Mouse (Mus musculus): ENCODE results near the gene 2410137M14Rik. TPM values are rescaled to one million over a fixed set of nuclear protein-coding genes. Genes with fewer than 3 reads are reported as not detected.
"Not testable (repeated sequence)": the region's sequence is repeated elsewhere in the genome, so short reads cannot be mapped to it uniquely, and the experiment has no call there.

Gene 2410137M14Rik
- total RNA-seq (2021) = under 1 TPM in 1 of 2 experiments, not detected in 1; 0.87 TPM

- no peak for DNase-seq (ENCODE audit: extremely low spot score in 1 of 2, low spot score in 2 of 2)
- intact Hi-C loops (cut with DNase I) = no loop called here
Measured at GRCm38 (mm10) chr17:36981221-36981813, at the start of gene 2410137M14Rik. Gene 2410137M14Rik (minus strand): TSS chr17:36981237.

GRCm38 (mm10) chr17:37029162-37029561 is 48.1 kb upstream of the 2410137M14Rik start:
- DNase-seq (ENCODE audit: extremely low spot score in 1 of 2, low spot score in 2 of 2) = no peak
- intact Hi-C loops (cut with DNase I) = no loop called here

GRCm38 (mm10) chr17:37028683-37029120 is 47.7 kb upstream of the 2410137M14Rik start:
- intact Hi-C loops (cut with DNase I) = no loop called here

GRCm38 (mm10) chr17:37028212-37028611 is 47.2 kb upstream of the 2410137M14Rik start:
- DNase-seq (ENCODE audit: extremely low spot score in 1 of 2, low spot score in 2 of 2) = no peak
- intact Hi-C loops (cut with DNase I) = no loop called here

More at GRCm38 (mm10) chr17:37028683-37029120, 47.7 kb upstream of the 2410137M14Rik start:
- peak; percentile 94 to 95 for DNase-seq (ENCODE audit: extremely low spot score in 1 of 2, low spot score in 2 of 2)

DNA sequence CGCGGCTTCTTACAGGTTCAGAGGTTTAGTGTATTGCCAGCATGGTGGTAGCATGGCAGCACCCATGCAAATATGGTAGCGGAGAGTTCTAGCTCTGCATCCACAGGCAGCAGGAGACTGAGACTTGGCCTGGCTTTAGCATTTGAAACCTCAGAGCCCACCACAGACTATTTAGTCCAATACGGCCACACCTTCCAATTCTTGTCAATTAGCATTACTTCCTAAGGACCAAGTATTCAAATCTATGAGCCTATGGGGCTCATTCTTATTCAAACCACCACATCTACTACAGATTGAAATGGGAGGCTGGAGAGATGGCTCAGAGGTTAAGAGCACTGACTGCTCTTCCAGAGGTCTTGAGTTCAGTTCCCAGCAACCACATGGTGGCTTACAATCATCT is 46.4 kb upstream of the 2410137M14Rik start:
- no peak for DNase-seq (ENCODE audit: extremely low spot score in 1 of 2, low spot score in 2 of 2)
- intact Hi-C loops (cut with DNase I) = no loop called here

GRCm38 (mm10) chr17:37026425-37026824 is 45.4 kb upstream of the 2410137M14Rik start:
- intact Hi-C loops (cut with DNase I) = no loop called here
- DNase-seq (ENCODE audit: extremely low spot score in 1 of 2, low spot score in 2 of 2) = no peak

GRCm38 (mm10) chr17:37022628-37023576 is 41.9 kb upstream of the 2410137M14Rik start, which contains the start of gene Mog:
Gene Mog (minus strand): TSS chr17:37023398.
- intact Hi-C loops (cut with DNase I) = no loop called here

GRCm38 (mm10) chr17:37019242-37019641 is 38.2 kb upstream of the 2410137M14Rik start:
- DNase-seq (ENCODE audit: extremely low spot score in 1 of 2, low spot score in 2 of 2); intact Hi-C loops (cut with DNase I): not testable (repeated sequence)

More at GRCm38 (mm10) chr17:37022628-37023576, 41.9 kb upstream of the 2410137M14Rik start, which contains the start of gene Mog:
- DNase-seq (ENCODE audit: extremely low spot score in 1 of 2, low spot score in 2 of 2) = no peak

GRCm38 (mm10) chr17:37018328-37018727 is 37.3 kb upstream of the 2410137M14Rik start:
- DNase-seq (ENCODE audit: extremely low spot score in 1 of 2, low spot score in 2 of 2) = no peak

GRCm38 (mm10) chr17:37016333-37016732 is 35.3 kb upstream of the 2410137M14Rik start:
- intact Hi-C loops (cut with DNase I) = no loop called here
- no peak for DNase-seq (ENCODE audit: extremely low spot score in 1 of 2, low spot score in 2 of 2)

More at GRCm38 (mm10) chr17:37018328-37018727, 37.3 kb upstream of the 2410137M14Rik start:
- intact Hi-C loops (cut with DNase I) = no loop called here

GRCm38 (mm10) chr17:37012141-37012540 is 31.1 kb upstream of the 2410137M14Rik start:
- no peak for DNase-seq (ENCODE audit: extremely low spot score in 1 of 2, low spot score in 2 of 2)
- intact Hi-C loops (cut with DNase I) = no loop called here

- intact Hi-C loops (cut with DNase I) = no loop called here
- no peak for DNase-seq (ENCODE audit: extremely low spot score in 1 of 2, low spot score in 2 of 2)
Measured at GRCm38 (mm10) chr17:37011719-37012118, 30.7 kb upstream of the 2410137M14Rik start.

- DNase-seq (ENCODE audit: extremely low spot score in 1 of 2, low spot score in 2 of 2) = no peak
Measured at GRCm38 (mm10) chr17:37009460-37010042, 28.5 kb upstream of the 2410137M14Rik start.

GRCm38 (mm10) chr17:37008161-37008560 is 27.1 kb upstream of the 2410137M14Rik start:
- intact Hi-C loops (cut with DNase I) = no loop called here
- no peak for DNase-seq (ENCODE audit: extremely low spot score in 1 of 2, low spot score in 2 of 2)

More at GRCm38 (mm10) chr17:37009460-37010042, 28.5 kb upstream of the 2410137M14Rik start:
- intact Hi-C loops (cut with DNase I) = no loop called here

DNA sequence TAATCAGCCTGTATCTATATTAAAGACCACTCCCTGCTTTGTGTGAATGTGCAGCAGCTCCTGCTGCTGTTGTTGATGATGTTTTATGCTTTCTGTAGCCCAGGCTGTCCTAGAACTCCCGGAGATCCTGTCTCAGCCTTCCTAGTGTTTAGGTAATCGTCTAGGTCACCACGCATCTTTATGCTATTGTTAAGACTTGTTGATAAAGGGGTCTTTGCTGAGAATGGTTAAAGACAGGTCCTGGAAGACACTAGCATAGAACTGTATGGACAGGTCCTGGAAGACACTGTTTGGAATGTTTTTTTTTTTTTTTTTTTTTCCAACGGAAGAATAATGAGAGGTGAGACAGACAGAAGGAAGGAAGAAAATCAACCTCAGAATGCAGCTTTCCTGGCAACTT is 22.3 kb upstream of the 2410137M14Rik start:
- intact Hi-C loops (cut with DNase I) = loop anchor here (5.0 kb wide), 2 partner anchors 44 to 46 kb away; partner anchors contain the start of genes Gabbr1, Znrd1 and Znrd1as
- no peak for DNase-seq (ENCODE audit: extremely low spot score in 1 of 2, low spot score in 2 of 2)

DNA sequence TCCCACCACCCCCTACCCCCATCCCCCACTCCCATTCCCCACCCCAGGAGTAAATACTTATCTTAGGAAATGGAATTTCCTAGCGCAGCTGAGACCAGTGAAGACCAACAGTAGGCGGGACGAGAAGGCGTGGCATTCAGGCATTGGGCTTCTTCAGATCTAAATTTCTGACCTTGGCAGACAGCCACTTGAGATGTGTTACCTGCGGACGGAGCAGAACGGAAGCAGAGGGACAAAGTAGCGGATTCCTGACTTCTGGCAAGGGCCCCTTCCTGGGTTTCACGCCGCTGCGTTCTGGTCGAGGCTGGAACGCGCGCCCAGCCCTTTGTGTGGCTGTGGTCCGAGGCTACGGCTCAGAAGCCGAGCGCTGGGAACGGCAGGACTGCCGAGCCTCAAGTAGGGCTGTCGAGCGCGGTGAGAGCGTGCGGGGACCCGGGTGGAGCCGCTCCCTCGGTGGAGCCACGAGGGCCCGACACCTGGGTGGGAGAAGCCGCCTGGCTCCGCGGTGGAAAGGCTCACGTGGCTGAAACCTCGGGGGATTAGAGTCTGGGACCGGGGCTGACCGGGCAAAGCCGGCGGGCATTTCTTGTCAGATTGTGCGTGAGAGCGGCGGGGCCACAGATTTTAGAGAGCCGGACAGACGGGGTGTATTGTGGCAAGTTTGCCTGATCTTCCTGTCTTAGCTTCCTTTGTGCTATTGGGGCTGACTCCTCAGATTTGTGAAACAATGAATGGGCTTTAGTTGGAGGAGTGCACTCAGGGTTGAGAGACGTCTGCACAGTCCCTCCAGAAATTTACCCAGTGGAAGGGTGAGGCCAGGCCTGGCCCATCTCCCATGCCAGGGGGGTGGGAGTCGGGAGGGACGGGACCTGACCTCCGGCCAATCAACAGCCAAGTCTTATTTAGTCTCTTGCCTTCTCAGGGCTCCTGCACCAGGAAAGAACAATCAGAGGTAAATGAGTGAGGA is 21.6 kb upstream of the 2410137M14Rik start:
- peak; percentile 59 to 77 for DNase-seq (ENCODE audit: extremely low spot score in 1 of 2, low spot score in 2 of 2)
- intact Hi-C loops (cut with DNase I) = loop anchor here (5.0 kb wide), 2 partner anchors 45 kb away; partner anchors contain the start of genes Gabbr1, Znrd1 and Znrd1as

GRCm38 (mm10) chr17:37000863-37001262 is 19.8 kb upstream of the 2410137M14Rik start, which contains the start of gene Zfp57:
Gene Zfp57 (plus strand): TSS chr17:37001163.
- no peak for DNase-seq (ENCODE audit: extremely low spot score in 1 of 2, low spot score in 2 of 2)
- intact Hi-C loops (cut with DNase I) = loop anchor here (5.0 kb wide), 2 partner anchors 44 to 46 kb away; partner anchors contain the start of genes Gabbr1, Znrd1 and Znrd1as

- intact Hi-C loops (cut with DNase I) = no loop called here
- DNase-seq (ENCODE audit: extremely low spot score in 1 of 2, low spot score in 2 of 2) = no peak
Measured at GRCm38 (mm10) chr17:36998477-36998876, 17.4 kb upstream of the 2410137M14Rik start.

Data from left cerebral cortex, postnatal 10 days (tissue).